Mouse (Mus musculus) E14TG2a.4 (cell line): ENCODE measurements around the gene Pla2g5.
"Not testable (repeated sequence)": the region's sequence is repeated elsewhere in the genome, so short reads cannot be mapped to it uniquely, and the experiment has no call there.

Experiments used
- H3K27me3 ChIP-seq: 2 replicates; pipeline ENCODE4 v1.6.1; 2014; ENCODE audit warnings: low read length, control low read depth; ENCODE audit not compliant: insufficient read depth
- H3K36me3 ChIP-seq: 2 replicates; pipeline ENCODE4 v1.6.1; 2014; ENCODE audit warnings: low read length, control low read depth; ENCODE audit not compliant: insufficient read depth
- H3K4me1 ChIP-seq: replicated peaks from 2 replicates; pipeline ENCODE4 v1.6.1; 2014; ENCODE audit warnings: low read depth, low read length, control low read depth
- H3K4me3 ChIP-seq: replicated peaks from 2 replicates; pipeline ENCODE4 v1.5.1; 2014; ENCODE audit warnings: mild to moderate bottlenecking, low read length
- H3K9me3 ChIP-seq: 2 replicates; pipeline ENCODE4 v1.6.1; 2014; ENCODE audit warnings: low read length, control low read depth
- CTCF ChIP-seq: conservative IDR thresholded peaks from 2 replicates; pipeline ENCODE4 v1.5.1; 2014; ENCODE audit warnings: low read length
- NANOG ChIP-seq: IDR thresholded peaks from 2 replicates; pipeline ENCODE4 v1.6.1; 2014; ENCODE audit warnings: borderline replicate concordance, low read length, mixed read lengths
- POU5F1 ChIP-seq: IDR thresholded peaks from 2 replicates; pipeline ENCODE4 v1.6.1; 2014; ENCODE audit warnings: low read length, borderline replicate concordance

The Pla2g5 gene

GRCm38 (mm10) chr4:138851463-138851862 lies 11.8 kb downstream of the Pla2g5 start:
- Histone ChIP-seq H3K4me1 (peaks cover 5% of the 10 kb centered on the region; the same call in 1 of the 2 replicates), H3K27me3 (no peaks in the 10 kb centered on the region), H3K36me3 (peaks cover 5% of the 10 kb centered on the region), H3K9me3 (no peaks in the 10 kb centered on the region), H3K4me3 (no peak overlapping the region)
- peak; percentile 98 for TF ChIP-seq CTCF
- no peak for TF ChIP-seq POU5F1

- Histone ChIP-seq H3K4me1 (no peaks in the 10 kb centered on the region), H3K36me3 (0 out of 2 replicates have a peak, but pooled peaks cover 6% of the 10 kb centered on the region), H3K9me3 (peaks cover 33% of the 10 kb centered on the region), H3K4me3 (no peak overlapping the region), H3K27me3 (no peaks in the 10 kb centered on the region)
- TF ChIP-seq NANOG (no peak), POU5F1 (no peak), CTCF (no peak)
These were observed 21.9 kb downstream of the Pla2g5 start for GRCm38 (mm10) chr4:138841386-138841785.

GRCm38 (mm10) chr4:138840726-138841125 lies 22.6 kb downstream of the Pla2g5 start:
- H3K4me3 ChIP-seq = no peak overlapping the region
- H3K4me1 ChIP-seq = 0 out of 2 replicates have a peak, but pooled peaks cover 1% of the 10 kb centered on the region
- peaks cover 33% of the 10 kb centered on the region for H3K9me3 ChIP-seq
- H3K27me3 ChIP-seq = no peaks in the 10 kb centered on the region
- no peak for TF ChIP-seq NANOG
- no peak for TF ChIP-seq CTCF
- TF ChIP-seq POU5F1 = no peak
- 0 out of 2 replicates have a peak, but pooled peaks cover 6% of the 10 kb centered on the region for H3K36me3 ChIP-seq

GRCm38 (mm10) chr4:138839806-138840205 lies 23.5 kb downstream of the Pla2g5 start:
- Histone ChIP-seq H3K27me3 (no peaks in the 10 kb centered on the region), H3K4me1 (peaks cover 9% of the 10 kb centered on the region), H3K4me3 (no peak overlapping the region), H3K9me3 (peaks cover 29% of the 10 kb centered on the region), H3K36me3 (0 out of 2 replicates have a peak, but pooled peaks cover 6% of the 10 kb centered on the region)
- TF ChIP-seq CTCF = no peak
- no peak for TF ChIP-seq POU5F1
- TF ChIP-seq NANOG = no peak

- Histone ChIP-seq H3K27me3 (no peaks in the 10 kb centered on the region), H3K4me3 (no peak overlapping the region), H3K9me3 (peaks cover 9% of the 10 kb centered on the region), H3K36me3 (peaks cover under 1% of the 10 kb centered on the region; the same call in 1 of the 2 replicates), H3K4me1 (peaks cover 31% of the 10 kb centered on the region)
- TF ChIP-seq POU5F1 (no peak), CTCF (no peak), NANOG (no peak)
These were observed 36.1 kb downstream of the Pla2g5 start for GRCm38 (mm10) chr4:138827147-138827546.

- Histone ChIP-seq H3K36me3 (peaks cover 4% of the 10 kb centered on the region; the same call in 1 of the 2 replicates), H3K9me3 (peaks cover 14% of the 10 kb centered on the region), H3K27me3 (no peaks in the 10 kb centered on the region), H3K4me3 (no peak overlapping the region), H3K4me1 (peaks cover 28% of the 10 kb centered on the region)
- TF ChIP-seq CTCF = no peak
- TF ChIP-seq POU5F1 = no peak
- no peak for TF ChIP-seq NANOG
These were observed 37.3 kb downstream of the Pla2g5 start for GRCm38 (mm10) chr4:138825751-138826567.

GRCm38 (mm10) chr4:138824660-138825059 lies 38.6 kb downstream of the Pla2g5 start:
- Histone ChIP-seq H3K4me1 (peaks cover 32% of the 10 kb centered on the region), H3K27me3 (no peaks in the 10 kb centered on the region), H3K4me3 (no peak overlapping the region), H3K9me3 (peaks cover 14% of the 10 kb centered on the region), H3K36me3 (peaks cover 4% of the 10 kb centered on the region; the same call in 1 of the 2 replicates)
- no peak for TF ChIP-seq NANOG
- TF ChIP-seq CTCF = no peak
- no peak for TF ChIP-seq POU5F1

- not testable (repeated sequence) for H3K27me3 ChIP-seq, H3K4me3 ChIP-seq, H3K36me3 ChIP-seq
- Histone ChIP-seq H3K9me3 (peaks cover 14% of the 10 kb centered on the region), H3K4me1 (peaks cover 32% of the 10 kb centered on the region)
- peak; percentile 23; the same call in 1 of the 2 replicates for TF ChIP-seq CTCF
These were observed 39.1 kb downstream of the Pla2g5 start for GRCm38 (mm10) chr4:138824161-138824560.

GRCm38 (mm10) chr4:138821036-138821435 lies 42.2 kb downstream of the Pla2g5 start:
- H3K36me3 ChIP-seq = 0 out of 2 replicates have a peak, but pooled peaks cover 4% of the 10 kb centered on the region

More at GRCm38 (mm10) chr4:138821036-138821435, 42.2 kb downstream of the Pla2g5 start:
- peaks cover 14% of the 10 kb centered on the region for H3K9me3 ChIP-seq
- peaks cover 34% of the 10 kb centered on the region for H3K4me1 ChIP-seq
- no peaks in the 10 kb centered on the region for H3K27me3 ChIP-seq
- no peak for TF ChIP-seq NANOG
- no peak for TF ChIP-seq POU5F1
- TF ChIP-seq CTCF = no peak
- H3K4me3 ChIP-seq = no peak overlapping the region
